Mouse (Mus musculus) hindbrain, embryonic 11.5 days (tissue): Measurements from ENCODE around the gene P2ry14. TPM values are rescaled to one million over a fixed set of nuclear protein-coding genes. Genes with fewer than 3 reads are reported as not detected.
"Not testable (repeated sequence)": the region's sequence is repeated elsewhere in the genome, so short reads cannot be mapped to it uniquely, and the experiment has no call there.

Experiments
- ATAC-seq: fragments of 200-750 bp; cut with Nextera tagmentation; 2 replicates; pipeline ENCODE4 v1.8.0; 2017; ENCODE audit warnings: mild to moderate bottlenecking, moderate TSS enrichment, moderate library complexity; ENCODE audit not compliant: low FRiP score
- DNase-seq: peaks from one replicate; pipeline ENCODE4 v3.0.0-alpha.2; 2015; ENCODE audit warnings: low spot score
- H3K27ac ChIP-seq: fragments of 300-500 bp; sonication (generic); 2 replicates; pipeline ENCODE4 v1.5.1; 2014; ENCODE audit warnings: mild to moderate bottlenecking, low read depth, low read length
- H3K27me3 ChIP-seq: fragments of 300-500 bp; sonication (generic); 2 replicates; pipeline ENCODE4 v1.6.1; 2014; ENCODE audit warnings: mild to moderate bottlenecking, low read length, moderate library complexity, mixed read lengths; ENCODE audit not compliant: control insufficient read depth, insufficient read depth
- H3K36me3 ChIP-seq: fragments of 300-500 bp; sonication (generic); 2 replicates; pipeline ENCODE4 v1.6.1; 2014; ENCODE audit warnings: mild to moderate bottlenecking, low read length, moderate library complexity, mixed read lengths; ENCODE audit not compliant: control insufficient read depth, insufficient read depth
- H3K4me1 ChIP-seq: fragments of 300-500 bp; sonication (generic); replicated peaks from 2 replicates; pipeline ENCODE4 v1.6.1; 2014; ENCODE audit warnings: low read length, mixed read lengths; ENCODE audit not compliant: control insufficient read depth, insufficient read depth
- H3K4me2 ChIP-seq: fragments of 300-500 bp; sonication (generic); replicated peaks from 2 replicates; pipeline ENCODE4 v1.6.1; 2014; ENCODE audit warnings: mild to moderate bottlenecking, low read depth, low read length
- H3K4me3 ChIP-seq: fragments of 300-500 bp; sonication (generic); 2 replicates; pipeline ENCODE4 v1.5.1; 2014; ENCODE audit warnings: low read depth, low read length
- H3K9ac ChIP-seq: fragments of 300-500 bp; sonication (generic); 2 replicates; pipeline ENCODE4 v1.6.1; 2014; ENCODE audit warnings: low read depth, low read length
- H3K9me3 ChIP-seq: fragments of 300-500 bp; sonication (generic); 2 replicates; pipeline ENCODE4 v1.6.1; 2016; ENCODE audit warnings: low read length; ENCODE audit not compliant: control insufficient read depth
- WGBS: fragments of 180-500 bp; shearing (Covaris S2); extraction: QIAGEN DNeasy Blood & Tissue Kit; methylation state at CpG from one replicate; pipeline ENCODE4 v1.1.7; 2014; 5-methylcytosine and 5-hydroxymethylcytosine counted together
- polyA plus RNA-seq: library from polyadenylated mRNA; unstranded; fragments of >200 nt; fragmentation: Nextera tagmentation; extraction: Ambion mirVana; gene quantifications from 2 replicates; pipeline ENCODE4 v1.2.1, GENCODE M21; 2014

P2ry14 gene
- polyA plus RNA-seq, 1 experiment from 2014 or later = 3.5 TPM

DNA sequence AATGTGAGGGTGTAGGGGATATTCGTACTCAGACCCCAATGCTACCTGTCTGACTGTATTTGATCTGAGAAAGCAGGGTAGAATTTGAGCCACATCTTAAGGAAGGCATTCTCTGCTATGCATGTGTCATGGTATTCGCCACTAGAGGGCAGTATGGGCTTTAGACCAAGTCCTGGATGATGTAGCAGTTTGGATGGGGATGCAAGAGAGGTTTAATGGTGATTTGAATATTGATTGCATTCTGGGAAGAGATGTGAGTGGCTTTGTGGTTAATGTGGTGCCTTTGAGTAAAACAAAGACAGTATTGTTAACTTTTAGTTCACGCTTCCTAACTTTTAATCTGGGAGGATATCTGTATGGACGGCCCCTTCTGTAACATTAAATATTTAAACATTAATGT, 74.1 kb downstream of the P2ry14 start:
- Histone ChIP-seq H3K36me3 (no peaks in the 10 kb centered on the region), H3K9ac (no peak overlapping the region), H3K9me3 (no peaks in the 10 kb centered on the region), H3K27ac (no peak overlapping the region), H3K4me2 (no peak overlapping the region), H3K4me3 (no peak overlapping the region), H3K4me1 (no peaks in the 10 kb centered on the region), H3K27me3 (no peaks in the 10 kb centered on the region)
- WGBS = 37% methylated on average over 4 of the region's 4 CpGs
- DNase-seq = peak; percentile 79
- ATAC-seq = peak; percentile 78

DNA sequence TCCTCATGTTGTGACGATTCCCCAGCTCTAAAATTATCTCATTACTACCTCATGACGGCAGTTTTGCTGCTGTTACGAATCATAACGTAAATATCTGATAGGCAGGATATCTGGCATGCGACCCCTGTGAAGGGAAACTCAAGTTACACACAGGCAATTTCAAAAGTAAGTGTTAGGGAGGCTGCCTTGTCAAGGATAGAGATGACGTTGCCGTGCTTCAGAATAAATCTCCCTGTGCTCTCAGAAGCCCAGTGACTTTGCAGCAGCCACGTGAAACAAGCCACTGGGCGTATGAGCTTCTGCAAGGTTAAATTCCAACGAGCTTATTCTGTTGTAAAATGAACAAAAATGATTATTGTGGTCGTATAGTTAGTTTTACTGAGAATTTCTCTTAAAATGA, 74.8 kb downstream of the P2ry14 start:
- Histone ChIP-seq H3K4me2 (no peak overlapping the region), H3K9me3 (no peaks in the 10 kb centered on the region), H3K27ac (no peak overlapping the region), H3K4me1 (no peaks in the 10 kb centered on the region), H3K4me3 (no peak overlapping the region), H3K9ac (no peak overlapping the region), H3K36me3 (no peaks in the 10 kb centered on the region), H3K27me3 (no peaks in the 10 kb centered on the region)
- 84% methylated on average over 11 of the region's 11 CpGs for WGBS
- no peak for ATAC-seq
- no peak for DNase-seq

DNA sequence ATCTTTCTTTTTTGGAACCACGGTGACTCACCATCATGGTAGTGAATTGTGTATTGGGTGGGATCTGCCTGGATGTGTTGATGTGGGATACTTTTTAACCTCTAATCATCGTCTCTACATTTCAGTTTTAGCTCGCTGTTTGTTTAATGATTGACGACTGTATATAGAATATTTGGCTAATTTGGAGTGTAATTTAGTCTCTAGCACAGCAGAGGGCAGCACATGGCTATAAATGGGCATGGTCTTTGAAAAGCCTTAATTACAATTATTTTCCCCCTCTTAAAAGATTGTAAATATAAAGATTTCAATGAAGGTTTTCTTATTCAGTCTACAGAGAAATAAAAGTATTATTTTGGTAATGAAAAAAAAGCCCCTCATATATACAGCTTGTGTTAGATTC, 76.1 kb downstream of the P2ry14 start:
- Histone ChIP-seq H3K27ac (no peak overlapping the region), H3K9ac (no peak overlapping the region), H3K4me3 (no peak overlapping the region), H3K36me3 (no peaks in the 10 kb centered on the region), H3K9me3 (no peaks in the 10 kb centered on the region), H3K27me3 (no peaks in the 10 kb centered on the region), H3K4me2 (no peak overlapping the region), H3K4me1 (no peaks in the 10 kb centered on the region)
- 66% methylated on average over 4 of the region's 4 CpGs for WGBS
- no peak for ATAC-seq
- DNase-seq = peak; percentile 15

DNA sequence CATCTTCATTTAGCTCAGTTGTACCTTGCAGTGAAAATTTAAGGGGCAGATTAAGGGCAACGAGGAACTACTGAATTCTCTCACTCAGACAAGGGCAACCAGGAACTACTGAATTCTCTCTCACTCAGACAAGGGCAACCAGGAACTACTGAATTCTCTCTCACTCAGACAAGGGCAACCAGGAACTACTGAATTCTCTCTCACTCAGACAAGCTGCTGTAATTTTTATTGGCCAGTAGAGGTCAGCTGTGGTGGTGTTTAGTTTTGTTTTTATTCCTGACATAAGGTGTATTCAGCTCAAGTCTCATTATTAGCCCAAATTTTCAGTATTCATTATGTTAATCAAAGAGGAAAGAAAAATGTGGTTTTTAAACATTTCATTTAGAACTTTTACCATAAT, 84.3 kb downstream of the P2ry14 start:
- H3K4me1 ChIP-seq, H3K36me3 ChIP-seq, H3K27me3 ChIP-seq, H3K27ac ChIP-seq, H3K9me3 ChIP-seq, ATAC-seq, H3K4me2 ChIP-seq, H3K4me3 ChIP-seq, DNase-seq, H3K9ac ChIP-seq: not testable (repeated sequence)
- WGBS = 79% methylated on average over 1 of the region's 1 CpGs

DNA sequence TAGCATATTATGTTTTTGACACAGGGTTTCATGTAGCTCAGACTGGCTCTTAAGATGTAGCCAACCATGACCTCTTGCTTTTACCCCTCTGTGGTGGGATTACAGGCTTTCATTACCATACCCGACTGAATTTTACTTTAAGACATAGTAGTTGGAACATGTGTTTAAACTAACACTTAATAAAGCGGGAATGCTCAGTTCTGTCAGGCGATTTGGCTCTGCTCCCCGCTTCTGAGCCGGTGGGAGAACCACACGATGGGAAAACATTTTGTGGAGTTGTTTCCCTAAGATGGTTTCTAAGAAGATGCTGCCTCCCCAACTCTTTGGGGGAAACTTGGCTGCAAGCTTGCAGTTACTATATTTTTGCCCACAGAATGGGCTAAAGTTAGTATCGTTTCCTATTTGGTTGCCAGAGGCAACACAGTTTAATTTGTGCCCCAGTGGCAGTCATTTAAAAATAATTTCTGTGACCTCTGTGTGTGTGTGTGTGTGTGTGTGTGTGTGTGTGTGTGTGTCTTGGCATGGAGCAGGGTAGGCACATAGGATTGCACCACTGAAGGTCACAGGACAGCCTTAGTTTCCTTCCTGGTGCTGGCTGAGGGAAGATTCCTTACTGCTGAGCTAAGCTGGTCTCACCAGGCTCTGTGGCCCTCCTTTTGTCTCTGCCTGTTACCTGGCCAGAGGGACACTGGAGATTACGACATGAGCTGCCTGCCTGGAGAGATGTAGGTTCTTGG, 86.7 kb downstream of the P2ry14 start:
- no peak overlapping the region for H3K9ac ChIP-seq
- H3K4me3 ChIP-seq = no peak overlapping the region
- no peaks in the 10 kb centered on the region for H3K4me1 ChIP-seq
- ATAC-seq = no peak
- DNase-seq = no peak
- H3K27ac ChIP-seq = no peak overlapping the region
- 83% methylated on average over 8 of the region's 8 CpGs for WGBS
- H3K27me3 ChIP-seq = no peaks in the 10 kb centered on the region
- no peaks in the 10 kb centered on the region for H3K9me3 ChIP-seq
- no peaks in the 10 kb centered on the region for H3K36me3 ChIP-seq
- no peak overlapping the region for H3K4me2 ChIP-seq

DNA sequence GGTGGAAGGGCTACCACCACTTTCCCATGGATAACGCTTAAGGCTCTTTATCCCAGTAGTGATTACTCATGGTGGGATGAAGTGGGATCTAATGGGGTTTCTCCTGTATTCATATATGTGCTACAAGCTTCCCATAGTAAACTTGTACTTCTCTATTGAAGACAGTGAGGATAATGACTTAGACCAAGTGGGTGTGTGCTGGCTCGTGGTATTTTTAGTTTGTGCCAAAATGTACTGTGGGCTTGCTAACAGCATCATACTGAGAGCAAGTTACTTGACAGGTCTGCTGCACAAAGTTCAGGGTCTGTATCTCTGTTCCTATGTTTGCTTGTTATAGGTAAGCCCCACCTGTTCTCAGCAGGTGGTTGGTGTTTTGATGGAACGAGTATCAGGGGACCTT, 87.5 kb downstream of the P2ry14 start:
- WGBS = 87% methylated on average over 3 of the region's 3 CpGs
- no peak for ATAC-seq
- DNase-seq = no peak

More for the DNA sequence above, 87.5 kb downstream of the P2ry14 start:
- Histone ChIP-seq H3K4me1 (no peaks in the 10 kb centered on the region), H3K9me3 (no peaks in the 10 kb centered on the region), H3K4me2 (no peak overlapping the region), H3K9ac (no peak overlapping the region), H3K4me3 (no peak overlapping the region), H3K36me3 (no peaks in the 10 kb centered on the region), H3K27ac (no peak overlapping the region), H3K27me3 (no peaks in the 10 kb centered on the region)

Other genes with a start within 250 kb of the P2ry14 start
- gene Med12l, start 147.8 kb downstream of the P2ry14 start, polyA plus RNA-seq = 3.8 and 4.7 TPM in 2 replicates
- gene Gpr171, start 51.8 kb downstream of the P2ry14 start, polyA plus RNA-seq = 1.1 and 1.4 TPM in 2 replicates
- 0.10 TPM in 1 of 2 replicates, not detected in the other for gene Gpr87, start 41.5 kb upstream of the P2ry14 start, polyA plus RNA-seq
- gene P2ry13, start 57.3 kb upstream of the P2ry14 start, polyA plus RNA-seq = 1.0 and 1.4 TPM in 2 replicates
- gene P2ry12, start 109.3 kb upstream of the P2ry14 start, polyA plus RNA-seq = 3.9 and 4.3 TPM in 2 replicates
- gene Igsf10, start 190.8 kb upstream of the P2ry14 start, polyA plus RNA-seq = 3.7 and 4.3 TPM in 2 replicates